Mouse (Mus musculus) embryonic facial prominence, embryonic 15.5 days (tissue): ENCODE results near the gene Cyp1a1. TPM values are rescaled to one million over a fixed set of nuclear protein-coding genes. Genes with fewer than 3 reads are reported as not detected.

ENCODE experiments used
- ATAC-seq: fragments of 200-750 bp; cut with Nextera tagmentation; 2 replicates; pipeline ENCODE4 v1.8.0; 2017; ENCODE audit warnings: low read depth, moderate TSS enrichment; ENCODE audit not compliant: insufficient number of reproducible peaks, low FRiP score, low TSS enrichment
- H3K27ac ChIP-seq: fragments of 300-500 bp; sonication (generic); replicated peaks from 2 replicates; pipeline ENCODE4 v1.5.1; 2015; ENCODE audit warnings: mild to moderate bottlenecking, inconsistent platforms
- H3K27me3 ChIP-seq: fragments of 300-500 bp; sonication (generic); 2 replicates; pipeline ENCODE4 v1.6.1; 2015; ENCODE audit warnings: inconsistent platforms
- H3K36me3 ChIP-seq: fragments of 300-500 bp; sonication (generic); 2 replicates; pipeline ENCODE4 v1.6.1; 2015; ENCODE audit warnings: mild to moderate bottlenecking, inconsistent platforms
- H3K4me1 ChIP-seq: fragments of 300-500 bp; sonication (generic); 2 replicates; pipeline ENCODE4 v1.6.1; 2015; ENCODE audit warnings: inconsistent platforms
- H3K4me2 ChIP-seq: fragments of 300-500 bp; sonication (generic); replicated peaks from 2 replicates; pipeline ENCODE4 v1.6.1; 2015; ENCODE audit warnings: mild to moderate bottlenecking, inconsistent platforms
- H3K4me3 ChIP-seq: fragments of 300-500 bp; sonication (generic); replicated peaks from 2 replicates; pipeline ENCODE4 v1.5.1; 2015; ENCODE audit warnings: mild to moderate bottlenecking, inconsistent platforms
- H3K9ac ChIP-seq: fragments of 300-500 bp; sonication (generic); 2 replicates; pipeline ENCODE4 v1.6.1; 2015; ENCODE audit warnings: inconsistent platforms
- H3K9me3 ChIP-seq: fragments of 300-500 bp; sonication (generic); replicated peaks from 2 replicates; pipeline ENCODE4 v1.6.1; 2016; ENCODE audit warnings: inconsistent platforms
- WGBS: fragments of 180-500 bp; shearing (Covaris S2); methylation state at CpG from one replicate; pipeline ENCODE4 v1.1.7; 2015; 5-methylcytosine and 5-hydroxymethylcytosine counted together
- polyA plus RNA-seq: library from polyadenylated mRNA; unstranded; fragments of >200 nt; fragmentation: Nextera tagmentation; extraction: Ambion mirVana; gene quantifications from 2 replicates; pipeline ENCODE4 v1.2.1, GENCODE M21; 2015

Cyp1a1 gene
- polyA plus RNA-seq, 1 experiment from 2014 or later, result 0.43 TPM

DNA sequence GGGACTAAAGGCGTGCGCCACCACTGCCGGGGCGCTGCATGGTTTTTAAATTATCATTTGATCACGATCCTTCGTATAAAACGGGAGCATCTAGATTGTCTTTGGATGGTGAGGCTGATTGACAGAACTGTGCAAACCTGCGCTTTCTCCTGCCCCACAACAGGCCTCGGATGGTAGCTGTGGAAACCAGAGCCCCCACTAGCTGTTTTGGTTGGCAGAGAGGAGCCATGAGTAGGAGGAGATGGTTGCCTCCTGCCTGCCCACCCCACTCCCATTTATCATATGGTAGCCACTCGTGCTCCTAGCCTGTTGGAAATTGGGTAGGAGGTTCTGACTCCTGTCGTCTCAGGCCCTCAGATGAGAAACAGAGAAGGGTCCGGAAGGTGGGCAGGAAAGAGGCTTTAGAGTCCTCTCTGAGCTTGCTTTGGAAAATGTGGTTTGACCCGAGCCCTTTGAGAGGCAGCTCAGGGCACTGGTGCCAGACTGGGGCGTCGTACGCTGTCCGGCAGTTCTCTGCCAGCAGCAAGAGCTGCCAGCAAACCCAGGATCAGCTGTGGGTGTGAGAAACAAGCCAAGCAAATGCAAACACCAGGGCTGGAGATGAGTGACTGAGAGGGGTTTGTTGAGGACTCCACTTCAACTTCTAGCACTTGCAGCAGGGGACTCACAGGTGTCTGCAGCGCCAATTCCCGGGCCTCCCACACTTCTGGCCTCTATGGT, 30.9 kb upstream of the Cyp1a1 start:
- Histone ChIP-seq H3K9ac (no peak overlapping the region), H3K4me2 (no peak overlapping the region), H3K4me3 (no peak overlapping the region), H3K27me3 (peaks cover 23% of the 10 kb centered on the region), H3K27ac (no peak overlapping the region), H3K4me1 (peaks cover 7% of the 10 kb centered on the region; the same call in 1 of the 2 replicates), H3K36me3 (no peaks in the 10 kb centered on the region), H3K9me3 (no peaks in the 10 kb centered on the region)
- no peak for ATAC-seq
- WGBS, result 77% methylated on average over 19 of the region's 19 CpGs

DNA sequence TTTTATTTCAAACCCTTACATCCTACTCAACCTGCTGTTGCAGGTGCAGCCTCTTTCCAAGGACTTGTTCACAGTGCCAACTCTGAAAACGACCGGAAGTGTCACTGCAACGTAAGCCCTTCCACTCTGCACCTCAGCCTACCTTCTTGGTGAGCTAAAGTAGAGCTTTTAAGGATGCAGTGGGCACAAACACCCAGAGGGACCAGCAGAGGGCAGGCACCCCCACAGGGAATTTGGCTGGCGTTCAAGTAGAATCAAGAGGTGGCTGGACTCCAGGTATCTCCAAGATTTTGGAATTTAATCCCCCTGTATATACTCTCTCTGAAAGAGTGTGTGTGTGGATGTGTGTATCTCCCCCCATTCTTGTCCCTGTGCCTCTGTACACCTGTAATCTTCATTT, 29.9 kb upstream of the Cyp1a1 start:
- 53% methylated on average over 4 of the region's 4 CpGs for WGBS
- no peaks in the 10 kb centered on the region for H3K9me3 ChIP-seq
- H3K4me1 ChIP-seq, result peaks cover 7% of the 10 kb centered on the region; the same call in 1 of the 2 replicates
- no peaks in the 10 kb centered on the region for H3K36me3 ChIP-seq
- H3K9ac ChIP-seq, result no peak overlapping the region
- ATAC-seq, result no peak
- H3K27me3 ChIP-seq, result peaks cover 22% of the 10 kb centered on the region
- no peak overlapping the region for H3K27ac ChIP-seq
- no peak overlapping the region for H3K4me2 ChIP-seq
- no peak overlapping the region for H3K4me3 ChIP-seq

DNA sequence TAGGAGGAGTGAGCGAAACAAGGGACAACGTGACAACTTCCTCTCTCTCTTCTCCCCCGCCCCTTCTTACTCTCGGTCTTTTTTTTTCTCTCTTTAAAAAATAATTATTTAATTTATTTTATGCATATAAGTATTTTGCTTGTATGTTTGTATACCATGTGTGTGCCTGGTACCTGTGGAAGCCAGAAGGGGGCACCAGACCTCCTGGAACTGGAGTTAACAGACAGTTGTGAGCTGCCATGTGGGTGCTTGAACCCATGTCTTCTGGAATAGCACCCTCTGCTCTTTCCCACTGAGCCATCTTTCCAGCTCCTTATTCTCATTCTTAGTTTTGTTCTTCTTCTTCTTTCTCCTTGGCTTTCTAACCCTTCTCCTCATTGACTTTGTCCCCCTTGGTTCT, 28.8 kb upstream of the Cyp1a1 start:
- H3K4me2 ChIP-seq, result no peak overlapping the region
- no peaks in the 10 kb centered on the region for H3K9me3 ChIP-seq
- 86% methylated on average over 4 of the region's 4 CpGs for WGBS
- H3K9ac ChIP-seq, result no peak overlapping the region
- no peak overlapping the region for H3K4me3 ChIP-seq
- ATAC-seq, result no peak
- no peaks in the 10 kb centered on the region for H3K36me3 ChIP-seq
- H3K27me3 ChIP-seq, result peaks cover 11% of the 10 kb centered on the region
- peaks cover 7% of the 10 kb centered on the region; the same call in 1 of the 2 replicates for H3K4me1 ChIP-seq
- no peak overlapping the region for H3K27ac ChIP-seq

DNA sequence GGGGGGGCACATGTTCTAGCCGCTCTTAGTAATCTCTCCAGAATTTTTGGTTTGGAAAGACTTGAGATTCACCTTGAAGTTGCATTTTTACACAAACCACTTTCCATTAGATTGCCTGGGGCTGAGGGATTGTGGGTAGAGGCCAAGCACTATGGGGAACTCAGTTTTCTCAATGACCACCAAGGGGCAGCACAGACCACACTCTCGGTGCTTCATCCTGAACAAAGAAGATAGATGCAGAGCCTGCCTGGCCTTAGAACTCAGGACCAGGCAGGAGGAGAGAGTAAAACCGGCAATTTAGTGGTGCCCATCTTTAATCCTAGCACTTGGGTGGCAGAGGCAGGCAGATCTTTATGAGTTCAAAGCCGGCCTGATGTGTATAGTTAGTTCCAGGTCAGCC, 28.0 kb upstream of the Cyp1a1 start:
- Histone ChIP-seq H3K4me3 (no peak overlapping the region), H3K9ac (no peak overlapping the region), H3K4me1 (peaks cover 7% of the 10 kb centered on the region; the same call in 1 of the 2 replicates), H3K27me3 (peaks cover 3% of the 10 kb centered on the region), H3K36me3 (no peaks in the 10 kb centered on the region), H3K9me3 (no peaks in the 10 kb centered on the region), H3K27ac (no peak overlapping the region), H3K4me2 (no peak overlapping the region)
- no peak for ATAC-seq
- 21% methylated on average over 4 of the region's 4 CpGs for WGBS

DNA sequence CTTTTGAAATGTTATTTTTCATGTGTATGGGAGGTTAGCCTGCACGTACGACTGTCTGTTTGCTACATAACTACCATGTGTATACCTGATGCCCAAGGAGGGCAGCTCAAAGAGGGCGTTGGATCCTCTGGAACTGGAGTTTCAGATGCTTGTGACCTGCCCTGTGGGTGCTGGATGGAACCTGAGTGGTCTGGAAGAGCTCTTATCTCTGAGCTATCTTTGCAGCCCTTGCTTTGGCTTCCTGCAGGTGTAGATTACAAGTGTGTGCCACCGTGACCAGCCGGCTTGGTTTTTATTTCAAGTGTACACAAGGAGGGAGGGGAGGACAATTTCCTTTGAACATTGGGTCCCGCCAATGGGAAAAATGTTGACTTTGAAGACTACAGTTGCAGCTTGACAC, 27.2 kb upstream of the Cyp1a1 start:
- H3K36me3 ChIP-seq, result no peaks in the 10 kb centered on the region
- H3K9me3 ChIP-seq, result no peaks in the 10 kb centered on the region
- WGBS, result 65% methylated on average over 6 of the region's 6 CpGs
- no peaks in the 10 kb centered on the region for H3K27me3 ChIP-seq
- no peak overlapping the region for H3K27ac ChIP-seq
- H3K9ac ChIP-seq, result no peak overlapping the region
- no peak overlapping the region for H3K4me2 ChIP-seq
- no peak overlapping the region for H3K4me3 ChIP-seq
- ATAC-seq, result no peak
- peaks cover 6% of the 10 kb centered on the region; the same call in 1 of the 2 replicates for H3K4me1 ChIP-seq

DNA sequence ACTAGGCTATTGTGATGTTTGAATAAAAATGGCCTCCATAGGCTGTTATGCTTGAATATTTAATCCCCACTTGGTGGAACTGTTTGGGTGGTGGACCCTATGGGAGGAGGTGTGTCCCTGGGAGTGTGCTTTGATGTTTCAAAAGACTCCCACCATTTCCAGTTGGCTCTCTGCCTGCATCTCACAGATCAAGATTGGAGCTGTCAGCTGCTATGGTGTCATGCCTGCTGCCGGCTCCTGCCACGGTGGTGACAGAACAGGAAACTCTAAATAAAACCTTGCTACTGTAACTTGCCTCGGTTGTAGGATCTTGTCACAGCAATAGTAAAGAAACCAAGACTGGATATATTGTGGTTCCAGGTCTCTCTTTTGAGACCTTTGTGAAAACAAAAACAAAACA, 26.2 kb upstream of the Cyp1a1 start:
- Histone ChIP-seq H3K9me3 (no peaks in the 10 kb centered on the region), H3K27ac (no peak overlapping the region), H3K9ac (no peak overlapping the region), H3K27me3 (no peaks in the 10 kb centered on the region), H3K4me1 (no peaks in the 10 kb centered on the region), H3K4me3 (no peak overlapping the region), H3K4me2 (no peak overlapping the region), H3K36me3 (no peaks in the 10 kb centered on the region)
- WGBS, result 52% methylated on average over 3 of the region's 3 CpGs
- no peak for ATAC-seq

DNA sequence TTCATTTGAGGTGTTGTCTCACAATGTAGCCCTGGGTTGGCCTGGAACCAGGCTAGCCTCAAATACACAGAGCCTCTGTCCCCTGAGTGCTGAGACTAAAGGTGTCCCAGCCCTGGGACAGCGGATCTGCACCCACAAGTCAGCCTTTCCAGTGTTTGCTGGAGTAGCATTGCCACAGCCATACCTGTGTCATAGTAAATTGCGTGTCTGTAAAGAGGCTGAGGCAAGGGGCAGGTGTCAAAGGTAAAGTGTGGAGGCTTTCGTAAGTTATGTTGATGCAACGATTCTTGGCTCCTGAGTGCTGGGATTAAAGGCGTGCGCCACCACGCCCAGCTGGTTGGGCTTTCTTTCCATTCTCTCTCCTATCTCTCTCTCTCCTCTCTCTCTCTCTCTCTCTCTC, 23.1 kb upstream of the Cyp1a1 start:
- no peak for ATAC-seq
- Histone ChIP-seq H3K36me3 (no peaks in the 10 kb centered on the region), H3K9me3 (no peaks in the 10 kb centered on the region), H3K9ac (no peak overlapping the region), H3K4me2 (no peak overlapping the region), H3K27me3 (no peaks in the 10 kb centered on the region), H3K27ac (no peak overlapping the region), H3K4me1 (no peaks in the 10 kb centered on the region), H3K4me3 (no peak overlapping the region)
- 53% methylated on average over 7 of the region's 7 CpGs for WGBS

DNA sequence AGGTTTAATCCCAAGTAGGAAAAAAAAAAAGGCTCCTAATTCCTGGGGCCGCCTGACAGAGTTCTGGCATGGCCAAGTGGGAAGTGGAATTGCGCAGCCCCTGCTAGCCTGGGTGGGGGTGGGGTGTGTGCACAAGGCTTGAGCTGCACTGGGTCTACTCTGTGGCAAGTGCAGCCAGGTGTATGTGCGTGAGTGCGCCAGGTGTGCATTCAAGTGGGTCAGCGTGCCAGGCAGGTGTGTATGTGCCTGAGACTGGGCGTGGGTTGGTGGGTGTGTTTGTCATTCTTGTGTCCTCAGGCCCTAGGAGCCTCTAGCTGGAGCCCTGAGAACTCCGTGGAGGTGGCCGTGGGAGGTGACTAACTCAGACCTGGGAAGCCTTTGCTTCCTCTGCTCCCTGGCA, 21.2 kb upstream of the Cyp1a1 start:
- no peak overlapping the region for H3K27ac ChIP-seq
- no peak overlapping the region for H3K4me2 ChIP-seq
- no peak for ATAC-seq
- 81% methylated on average over 8 of the region's 8 CpGs for WGBS
- H3K4me3 ChIP-seq, result no peak overlapping the region
- H3K36me3 ChIP-seq, result no peaks in the 10 kb centered on the region
- no peaks in the 10 kb centered on the region for H3K4me1 ChIP-seq
- no peaks in the 10 kb centered on the region for H3K9me3 ChIP-seq
- no peaks in the 10 kb centered on the region for H3K27me3 ChIP-seq
- no peak overlapping the region for H3K9ac ChIP-seq

DNA sequence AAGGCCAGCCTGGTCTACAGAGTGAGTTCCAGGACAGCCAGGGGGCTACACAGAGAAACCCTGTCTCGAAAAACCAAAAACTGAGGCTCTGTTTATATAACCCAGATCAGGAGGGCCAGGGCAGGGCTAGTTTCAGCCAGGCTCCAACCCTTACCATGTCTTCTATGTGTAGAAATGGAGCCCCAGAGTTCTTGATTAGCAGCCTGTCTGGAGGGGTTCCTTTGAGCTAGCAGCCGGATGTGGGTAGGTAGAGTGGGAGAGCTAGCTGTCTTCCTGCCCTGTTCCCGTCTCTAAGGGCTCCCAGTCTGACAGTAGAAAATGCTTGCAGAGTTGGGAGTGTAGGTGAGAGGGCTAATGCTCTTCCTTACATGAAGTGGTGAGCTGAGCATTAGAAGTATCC, 20.6 kb upstream of the Cyp1a1 start:
- Histone ChIP-seq H3K9ac (no peak overlapping the region), H3K27me3 (no peaks in the 10 kb centered on the region), H3K4me1 (no peaks in the 10 kb centered on the region), H3K4me3 (no peak overlapping the region), H3K36me3 (no peaks in the 10 kb centered on the region), H3K9me3 (no peaks in the 10 kb centered on the region), H3K27ac (no peak overlapping the region), H3K4me2 (no peak overlapping the region)
- WGBS, result 70% methylated on average over 3 of the region's 3 CpGs
- ATAC-seq, result no peak

DNA sequence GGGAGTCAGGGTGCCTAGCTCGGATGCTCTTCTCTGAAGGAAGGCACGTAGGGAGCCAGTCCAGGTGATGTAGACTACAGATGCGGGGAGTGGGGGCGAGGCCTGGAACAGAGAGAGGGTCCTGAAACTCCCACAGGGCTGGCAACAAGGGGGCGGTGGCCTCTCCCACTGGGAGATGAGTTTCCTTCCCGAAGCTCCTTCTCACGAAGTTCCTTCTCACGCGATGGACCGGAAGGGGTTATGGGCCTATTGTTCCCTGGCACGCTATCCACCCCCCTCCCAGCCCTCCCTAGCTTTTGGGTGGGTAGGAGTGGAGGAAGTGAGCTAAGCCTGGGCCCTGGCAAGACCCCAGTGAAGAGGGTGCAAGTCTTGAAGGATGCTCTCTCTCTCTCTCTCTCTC, 19.9 kb upstream of the Cyp1a1 start:
- no peaks in the 10 kb centered on the region for H3K4me1 ChIP-seq
- H3K4me3 ChIP-seq, result no peak overlapping the region
- no peak overlapping the region for H3K4me2 ChIP-seq
- H3K36me3 ChIP-seq, result no peaks in the 10 kb centered on the region
- ATAC-seq, result no peak
- H3K27ac ChIP-seq, result no peak overlapping the region
- no peaks in the 10 kb centered on the region for H3K9me3 ChIP-seq
- H3K9ac ChIP-seq, result no peak overlapping the region
- 59% methylated on average over 11 of the region's 11 CpGs for WGBS
- no peaks in the 10 kb centered on the region for H3K27me3 ChIP-seq

DNA sequence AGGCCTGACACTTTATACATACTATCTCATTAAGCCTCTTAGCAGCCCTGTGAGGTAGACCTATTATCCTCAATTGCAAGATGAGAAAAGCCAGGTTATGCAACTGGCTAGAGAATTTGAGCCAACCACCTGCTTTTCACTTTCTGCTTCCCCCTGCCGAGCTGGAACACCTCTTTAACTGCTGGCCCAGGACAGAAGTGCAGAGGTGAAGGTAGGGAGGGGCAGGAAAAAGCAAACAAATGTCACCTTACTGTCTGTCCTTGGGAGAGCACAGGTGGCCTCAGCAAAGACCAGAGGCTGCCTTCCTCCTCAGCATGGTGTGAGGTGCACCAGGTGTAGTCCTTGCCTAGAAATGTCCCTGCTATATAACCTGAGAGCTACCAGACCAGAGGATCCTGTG, 19.5 kb upstream of the Cyp1a1 start:
- Histone ChIP-seq H3K4me1 (no peaks in the 10 kb centered on the region), H3K4me2 (no peak overlapping the region), H3K9me3 (no peaks in the 10 kb centered on the region), H3K27ac (no peak overlapping the region), H3K36me3 (no peaks in the 10 kb centered on the region), H3K27me3 (no peaks in the 10 kb centered on the region), H3K9ac (no peak overlapping the region), H3K4me3 (no peak overlapping the region)
- 31% methylated on average over 1 of the region's 1 CpGs for WGBS
- ATAC-seq, result no peak

DNA sequence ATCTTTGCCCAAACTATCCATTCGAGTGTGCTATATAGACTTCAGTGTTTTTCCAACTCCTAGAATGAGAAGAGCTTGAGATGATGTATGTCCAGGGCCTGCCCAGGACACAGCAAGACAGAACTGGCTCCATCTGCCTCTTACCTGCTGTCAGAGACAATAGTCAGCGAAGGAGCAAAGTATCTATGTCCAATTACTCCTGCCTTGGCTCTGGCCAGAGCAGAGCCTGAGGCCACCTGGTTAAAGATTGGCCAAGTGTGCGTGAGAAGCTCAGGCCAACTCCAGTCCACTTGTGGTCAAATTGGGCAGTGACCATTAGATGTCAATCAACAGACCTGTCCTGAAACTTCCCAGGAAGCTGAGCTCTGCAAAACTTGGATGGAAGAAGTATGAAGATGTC, 18.2 kb upstream of the Cyp1a1 start:
- 85% methylated on average over 3 of the region's 3 CpGs for WGBS
- ATAC-seq, result no peak
- H3K4me1 ChIP-seq, result no peaks in the 10 kb centered on the region
- no peak overlapping the region for H3K4me2 ChIP-seq
- H3K4me3 ChIP-seq, result no peak overlapping the region
- no peaks in the 10 kb centered on the region for H3K36me3 ChIP-seq
- no peak overlapping the region for H3K27ac ChIP-seq
- no peaks in the 10 kb centered on the region for H3K27me3 ChIP-seq
- H3K9me3 ChIP-seq, result no peaks in the 10 kb centered on the region
- no peak overlapping the region for H3K9ac ChIP-seq
